Mouse (Mus musculus): ENCODE results near the gene Gm4491. TPM values are rescaled to one million over a fixed set of nuclear protein-coding genes. Genes with fewer than 3 reads are reported as not detected.

The Gm4491 gene
- total and polyA plus RNA-seq, 3 experiments, result not detected

- TF ChIP-seq PAX5 (IDR thresholded peaks at IDR 0.05; ENCODE audit: low read length) (no peak), POLR2A (IDR thresholded peaks at IDR 0.05; ENCODE audit: low read depth, low read length) (no peak), MXI1 (IDR thresholded peaks at IDR 0.05; ENCODE audit: low read depth, low read length) (no peak), EP300 (IDR thresholded peaks at IDR 0.05; ENCODE audit: low read length) (no peak), GABPA (IDR thresholded peaks at IDR 0.05; ENCODE audit: insufficient replicate concordance, low read depth, low read length) (no peak), JUN (IDR thresholded peaks at IDR 0.05; ENCODE audit: insufficient read depth, low read depth, low read length) (no peak), E2F4 (IDR thresholded peaks at IDR 0.05; ENCODE audit: insufficient replicate concordance, low read depth, low read length) (no peak), USF1 (IDR thresholded peaks at IDR 0.05; ENCODE audit: low read depth, low read length) (no peak), POLR2AphosphoS2 (IDR thresholded peaks at IDR 0.05; ENCODE audit: low read depth, low read length) (no peak), CHD2 (IDR thresholded peaks at IDR 0.05; ENCODE audit: low read length) (peak; percentile 74), CTCF (conservative IDR thresholded peaks at IDR 0.05 in 1 of 2, IDR thresholded peaks at IDR 0.05 in 1 of 2; ENCODE audit: low read depth in 2 of 2, low read length in 2 of 2) (peak; percentile 41 to 71; a peak in 3 of 4 replicates), ZKSCAN1 (IDR thresholded peaks at IDR 0.05; ENCODE audit: borderline replicate concordance, low read depth, low read length) (no peak), ZMIZ1 (IDR thresholded peaks at IDR 0.05; ENCODE audit: low read depth, low read length) (no peak), MAX (IDR thresholded peaks at IDR 0.05; ENCODE audit: low read length) (no peak), IRF4 (IDR thresholded peaks at IDR 0.05; ENCODE audit: low read depth, low read length) (0 out of 2 replicates have a peak, but pooled peaks have one; percentile 17), USF2 (conservative IDR thresholded peaks at IDR 0.05; ENCODE audit: low read depth, low read length) (no peak), SIN3A (IDR thresholded peaks at IDR 0.05; ENCODE audit: low read length) (no peak), MEF2A (IDR thresholded peaks at IDR 0.05; ENCODE audit: borderline replicate concordance, low read depth, low read length) (peak; percentile 27; the same call in 1 of the 2 replicates), MAFK (IDR thresholded peaks at IDR 0.05; ENCODE audit: insufficient replicate concordance, low read length) (no peak), MAZ (IDR thresholded peaks at IDR 0.05; ENCODE audit: low read depth, low read length) (0 out of 2 replicates have a peak, but pooled peaks have one; percentile 67), RAD21 (IDR thresholded peaks at IDR 0.05; ENCODE audit: low read depth, low read length) (peak; percentile 60), CHD1 (IDR thresholded peaks at IDR 0.05; ENCODE audit: low read depth, low read length) (no peak), BHLHE40 (IDR thresholded peaks at IDR 0.05; ENCODE audit: low read depth, low read length) (0 out of 2 replicates have a peak, but pooled peaks have one; percentile 11), TBP (conservative IDR thresholded peaks at IDR 0.05; ENCODE audit: low read depth, low read length) (no peak), HCFC1 (IDR thresholded peaks at IDR 0.05; ENCODE audit: low read depth, low read length) (no peak; the same call in 1 of the 2 replicates), JUND (conservative IDR thresholded peaks at IDR 0.05; ENCODE audit: low read depth, low read length) (no peak), ETS1 (conservative IDR thresholded peaks at IDR 0.05; ENCODE audit: low read depth, low read length) (no peak), NRF1 (IDR thresholded peaks at IDR 0.05; ENCODE audit: low read depth, low read length) (no peak), SMC3 (IDR thresholded peaks at IDR 0.05; ENCODE audit: low read depth, low read length) (peak; percentile 57)
- dilution Hi-C loops (cut with MboI; ENCODE audit: extremely low pct_ligation_motif_present, extremely low pct_unique_long_range_greater_than_20kb, low sequenced_read_pairs), result no loop called here
These were observed 22.7 kb downstream of the Gm4491 start for GRCm38 (mm10) chr14:57093029-57093428.

More at GRCm38 (mm10) chr14:57093029-57093428, 22.7 kb downstream of the Gm4491 start:
- Histone ChIP-seq H3K4me2 (ENCODE audit: insufficient read depth, low read depth, poor library complexity, severe bottlenecking) (no peak overlapping the region), H3K9ac (ENCODE audit: insufficient read depth, low read depth) (no peak overlapping the region), H3K36me3 (replicated peaks in 1 of 2; ENCODE audit: control insufficient read depth in 1 of 2, insufficient read depth in 1 of 2, low read length in 1 of 2) (no peaks in the 10 kb centered on the region), H3K4me1 (ENCODE audit: control insufficient read depth in 1 of 2, insufficient read depth in 2 of 2) (no peaks in the 10 kb centered on the region), H3K27me3 (replicated peaks) (no peaks in the 10 kb centered on the region), H3K27ac (ENCODE audit: insufficient read depth, low read depth) (no peak overlapping the region), H3K4me3 (replicated peaks in 1 of 3; ENCODE audit: low read depth in 2 of 3, low read length in 2 of 3, poor library complexity in 1 of 3) (no peak overlapping the region), H3K9me3 (replicated peaks; ENCODE audit: low read length) (no peaks in the 10 kb centered on the region), H3K79me2 (replicated peaks; ENCODE audit: control insufficient read depth, extremely low read depth, insufficient read depth, poor library complexity, severe bottlenecking) (no peaks in the 10 kb centered on the region)
- DNase-seq (ENCODE audit: extremely low read depth), result peak; percentile 81
- in situ Hi-C loops (cut with MboI; ENCODE audit: low pct_ligation_motif_present, low pct_unique_long_range_greater_than_20kb, low sequenced_read_pairs), result no loop called here

Measured in CH12.LX (cell line).